Mouse (Mus musculus): ENCODE results near the gene Cyp2c70. TPM values are rescaled to one million over a fixed set of nuclear protein-coding genes. Genes with fewer than 3 reads are reported as not detected.
"Not testable (repeated sequence)": the region's sequence is repeated elsewhere in the genome, so short reads cannot be mapped to it uniquely, and the experiment has no call there.

Cyp2c70 gene
- 1 to 10 TPM; 2.1 to 2.3 TPM for total RNA-seq (2021)

- no peak for DNase-seq (ENCODE audit: extremely low spot score in 1 of 2, low spot score in 1 of 2)
These were observed at the start of gene Cyp2c70 for GRCm38 (mm10) chr19:40187160-40187559. Gene Cyp2c70, minus strand, starts transcription at chr19:40187333.

GRCm38 (mm10) chr19:40232560-40232959, 45.4 kb upstream of the Cyp2c70 start:
- no peak for DNase-seq (ENCODE audit: extremely low spot score in 1 of 2, low spot score in 1 of 2)

GRCm38 (mm10) chr19:40231825-40232541, 44.9 kb upstream of the Cyp2c70 start:
- DNase-seq (ENCODE audit: extremely low spot score in 1 of 2, low spot score in 1 of 2), result no peak

GRCm38 (mm10) chr19:40231074-40231738, 44.1 kb upstream of the Cyp2c70 start:
- DNase-seq (ENCODE audit: extremely low spot score in 1 of 2, low spot score in 1 of 2), result no peak

- DNase-seq (ENCODE audit: extremely low spot score in 1 of 2, low spot score in 1 of 2), result no peak
These were observed 39.5 kb upstream of the Cyp2c70 start for GRCm38 (mm10) chr19:40226516-40227151.

- DNase-seq (ENCODE audit: extremely low spot score in 1 of 2, low spot score in 1 of 2), result no peak
These were observed 38.6 kb upstream of the Cyp2c70 start for GRCm38 (mm10) chr19:40225761-40226110.

GRCm38 (mm10) chr19:40225102-40225760, 38.1 kb upstream of the Cyp2c70 start:
- DNase-seq (ENCODE audit: extremely low spot score in 1 of 2, low spot score in 1 of 2), result peak; percentile 73 to 95

GRCm38 (mm10) chr19:40222307-40222706, 35.2 kb upstream of the Cyp2c70 start:
- DNase-seq (ENCODE audit: extremely low spot score in 1 of 2, low spot score in 1 of 2), result not testable (repeated sequence)

- DNase-seq (ENCODE audit: extremely low spot score in 1 of 2, low spot score in 1 of 2), result no peak
These were observed 33.7 kb upstream of the Cyp2c70 start for GRCm38 (mm10) chr19:40220878-40221277.

GRCm38 (mm10) chr19:40202947-40203346, 15.8 kb upstream of the Cyp2c70 start:
- DNase-seq (ENCODE audit: extremely low spot score in 1 of 2, low spot score in 1 of 2), result not testable (repeated sequence)

- DNase-seq (ENCODE audit: extremely low spot score in 1 of 2, low spot score in 1 of 2), result no peak
These were observed 3.5 kb upstream of the Cyp2c70 start for GRCm38 (mm10) chr19:40190596-40190995.

GRCm38 (mm10) chr19:40183600-40183999, 3.5 kb downstream of the Cyp2c70 start:
- no peak for DNase-seq (ENCODE audit: extremely low spot score in 1 of 2, low spot score in 1 of 2)

GRCm38 (mm10) chr19:40178311-40178710, 8.8 kb downstream of the Cyp2c70 start:
- DNase-seq (ENCODE audit: extremely low spot score in 1 of 2, low spot score in 1 of 2), result no peak

- DNase-seq (ENCODE audit: extremely low spot score in 1 of 2, low spot score in 1 of 2), result not testable (repeated sequence)
These were observed 18.7 kb downstream of the Cyp2c70 start for GRCm38 (mm10) chr19:40168391-40168790.

- not testable (repeated sequence) for DNase-seq (ENCODE audit: extremely low spot score in 1 of 2, low spot score in 1 of 2)
These were observed 60.1 kb downstream of the Cyp2c70 start for GRCm38 (mm10) chr19:40126996-40127395.

- not testable (repeated sequence) for DNase-seq (ENCODE audit: extremely low spot score in 1 of 2, low spot score in 1 of 2)
These were observed 62.0 kb downstream of the Cyp2c70 start for GRCm38 (mm10) chr19:40125165-40125564.

- not testable (repeated sequence) for DNase-seq (ENCODE audit: extremely low spot score in 1 of 2, low spot score in 1 of 2)
These were observed 67.5 kb downstream of the Cyp2c70 start for GRCm38 (mm10) chr19:40119624-40120023.

All from layer of hippocampus, postnatal 25 days (tissue).